Mouse (Mus musculus) heart, postnatal 25 days (tissue): Measurements from ENCODE around the gene Gpr107. TPM values are rescaled to one million over a fixed set of nuclear protein-coding genes. Genes with fewer than 3 reads are reported as not detected.
A peak's percentile ranks its signal among the peaks of the same experiment; 100 is the strongest.

Experiments used
- DNase-seq: peaks from one replicate; pipeline ENCODE4 v3.0.0; 2022; ENCODE audit warnings: low spot score
- intact Hi-C: fragments of 180-260 bp; cut with DNase I; formaldehyde crosslinking; loops from one replicate; pipeline ENCODE4 v1.15.1; 2025
- total RNA-seq, 2 experiments: library from RNA; stranded (reverse); gene quantifications; 2 replicates each; pipeline ENCODE4 v1.2.3; 2021

Gpr107 gene
- 10 to 100 TPM; 33.1 to 35.1 TPM for total RNA-seq

- intact Hi-C loops: no loop called here
- peak; percentile 67 for DNase-seq
Observed at GRCm38 (mm10) chr2:31151892-31152812, at the start of gene Gpr107. Gene Gpr107, plus strand, starts transcription at chr2:31152316.

DNA sequence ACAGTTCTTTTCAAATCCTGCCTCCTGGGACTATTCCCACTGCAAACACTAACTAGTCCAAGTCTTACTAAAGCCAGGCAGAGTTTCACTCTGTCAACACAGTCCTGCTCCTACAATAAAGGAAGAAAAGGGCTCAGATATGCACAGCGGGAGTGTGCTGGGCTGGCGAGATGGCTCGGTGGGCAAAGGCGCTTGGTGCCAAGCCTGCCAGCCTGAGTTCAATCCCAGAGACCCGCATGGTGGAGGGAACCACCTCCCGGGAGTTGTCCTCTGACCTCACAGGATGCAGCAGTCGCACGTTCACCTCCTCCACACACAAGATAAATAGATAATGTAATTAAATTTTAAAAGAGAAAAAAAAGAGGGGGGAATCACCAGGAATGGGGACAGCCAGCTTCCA, 48.8 kb upstream of the Gpr107 start:
- DNase-seq: no peak
- intact Hi-C loops: loop anchor here (5.0 kb wide), 1 partner anchor 34 kb away; no protein-coding TSS in a partner anchor

- no peak for DNase-seq
- intact Hi-C loops: no loop called here
Observed at GRCm38 (mm10) chr2:31105279-31105678, 46.8 kb upstream of the Gpr107 start.

- no peak for DNase-seq
Observed at GRCm38 (mm10) chr2:31106004-31106403, 46.1 kb upstream of the Gpr107 start.

DNA sequence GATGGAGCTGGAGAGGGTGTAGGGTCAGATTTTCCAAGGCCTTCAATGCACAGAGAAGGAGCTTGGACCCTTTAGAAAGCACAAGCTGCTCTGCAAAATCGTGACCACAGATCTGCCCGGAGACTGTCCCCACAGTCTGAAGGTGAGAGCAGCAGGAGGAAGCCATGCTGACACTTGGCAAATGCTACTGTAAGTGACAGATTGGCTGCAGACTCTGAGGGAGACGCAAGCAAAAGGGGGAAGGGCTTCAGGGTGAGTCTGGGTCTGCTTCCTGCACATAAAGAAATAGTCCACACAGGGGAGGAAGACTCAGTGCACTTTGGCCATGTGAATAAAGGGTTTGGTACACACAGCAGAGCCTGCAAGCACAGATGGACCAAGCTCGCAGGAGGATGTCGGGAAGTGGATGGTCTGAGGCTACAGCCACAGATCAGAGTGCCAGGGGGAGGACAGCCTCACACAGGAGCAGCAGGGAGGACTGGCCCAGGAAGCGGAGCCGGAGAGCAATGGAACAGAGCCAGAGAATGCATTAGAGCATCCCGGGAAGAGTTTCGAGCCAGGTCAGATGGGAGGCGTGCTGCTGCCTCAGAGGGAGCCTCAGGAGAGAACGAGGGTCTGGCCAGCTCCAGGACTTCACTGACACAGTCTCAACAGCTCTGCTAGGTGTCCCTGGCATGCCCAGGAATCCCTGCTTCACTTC, 45.3 kb upstream of the Gpr107 start:
- DNase-seq: peak; percentile 31
- intact Hi-C loops: no loop called here

More at GRCm38 (mm10) chr2:31106004-31106403, 46.1 kb upstream of the Gpr107 start:
- intact Hi-C loops: no loop called here

- intact Hi-C loops: no loop called here
- DNase-seq: no peak
Observed at GRCm38 (mm10) chr2:31108186-31108585, 43.9 kb upstream of the Gpr107 start.

GRCm38 (mm10) chr2:31109960-31110548, 42.1 kb upstream of the Gpr107 start:
- DNase-seq: no peak
- intact Hi-C loops: no loop called here

DNA sequence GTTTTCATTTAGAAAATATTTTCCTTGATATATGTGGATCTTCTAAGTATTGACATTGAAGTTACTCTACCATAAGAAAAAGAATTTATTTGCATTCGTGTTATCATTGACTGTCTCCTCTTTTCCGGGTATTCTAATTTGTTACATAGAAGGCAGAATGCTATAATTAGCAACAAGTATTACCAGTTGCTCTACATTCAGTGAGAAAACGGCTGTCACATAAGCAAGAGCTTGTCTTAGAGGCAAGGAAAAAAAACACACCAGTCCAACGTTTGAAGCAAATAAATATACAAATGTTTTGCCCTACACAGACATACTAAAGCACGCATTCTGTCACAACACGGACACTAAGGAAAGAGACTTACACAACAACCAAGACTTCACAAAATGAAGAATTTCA, 40.4 kb upstream of the Gpr107 start:
- intact Hi-C loops: no loop called here
- DNase-seq: no peak

DNA sequence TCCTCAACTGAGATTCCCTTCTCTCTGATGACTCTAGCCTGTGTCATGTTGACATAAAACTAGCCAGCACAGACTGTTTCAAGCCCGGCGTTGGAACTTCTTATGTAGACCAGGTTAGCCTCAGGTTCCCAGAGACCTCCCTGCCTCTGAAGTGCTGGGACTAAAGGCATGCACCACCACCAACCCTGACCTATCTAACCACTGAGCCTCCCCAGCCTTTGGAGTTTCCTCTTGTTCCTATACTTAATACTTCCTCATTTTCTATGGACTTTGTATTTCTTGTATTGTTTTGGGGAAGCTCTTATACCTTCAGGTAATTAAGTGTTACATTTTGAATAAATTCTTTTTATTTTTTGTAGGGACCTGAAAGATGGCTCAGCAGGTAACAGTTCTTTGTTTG, 37.9 kb upstream of the Gpr107 start:
- intact Hi-C loops: no loop called here
- no peak for DNase-seq

- no peak for DNase-seq
- intact Hi-C loops: no loop called here
Observed at GRCm38 (mm10) chr2:31115091-31115942, 36.8 kb upstream of the Gpr107 start.

DNA sequence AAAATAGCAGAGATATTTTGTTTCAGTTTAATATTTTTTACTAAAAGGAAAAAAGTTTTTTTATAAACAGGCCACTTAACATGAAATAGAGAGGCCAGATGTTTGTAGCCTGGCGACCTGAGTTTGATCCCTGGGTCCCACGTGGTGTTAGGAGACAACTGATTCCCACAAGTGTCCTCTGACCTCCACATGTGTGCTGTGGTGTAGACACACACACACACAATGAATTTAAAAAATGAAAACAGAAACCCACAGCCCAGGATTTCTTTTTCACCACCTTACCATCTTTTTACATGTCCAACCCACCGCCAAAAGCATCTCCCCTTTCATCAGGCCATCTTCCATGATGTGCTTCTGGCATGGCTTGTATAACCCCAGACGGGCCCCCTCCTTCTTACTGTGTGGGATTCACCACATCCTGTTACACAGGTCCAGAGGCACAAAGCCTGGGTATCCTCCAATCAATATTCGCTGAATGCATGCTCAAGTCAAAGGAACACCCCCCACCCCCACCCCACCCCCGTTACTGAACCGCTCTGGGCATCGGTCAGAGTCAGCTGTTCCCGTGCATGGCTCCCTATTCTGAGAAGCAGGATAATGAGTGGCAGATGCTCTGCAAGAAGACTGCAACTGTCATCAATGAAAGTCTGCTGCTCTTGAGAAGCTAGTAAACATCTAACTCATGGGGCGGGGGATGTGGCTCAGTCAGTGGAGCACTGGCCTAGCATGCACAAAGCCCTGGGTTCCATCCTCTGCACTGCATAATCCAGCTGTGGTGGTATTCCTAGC, 36.0 kb upstream of the Gpr107 start:
- DNase-seq: no peak
- intact Hi-C loops: no loop called here

DNA sequence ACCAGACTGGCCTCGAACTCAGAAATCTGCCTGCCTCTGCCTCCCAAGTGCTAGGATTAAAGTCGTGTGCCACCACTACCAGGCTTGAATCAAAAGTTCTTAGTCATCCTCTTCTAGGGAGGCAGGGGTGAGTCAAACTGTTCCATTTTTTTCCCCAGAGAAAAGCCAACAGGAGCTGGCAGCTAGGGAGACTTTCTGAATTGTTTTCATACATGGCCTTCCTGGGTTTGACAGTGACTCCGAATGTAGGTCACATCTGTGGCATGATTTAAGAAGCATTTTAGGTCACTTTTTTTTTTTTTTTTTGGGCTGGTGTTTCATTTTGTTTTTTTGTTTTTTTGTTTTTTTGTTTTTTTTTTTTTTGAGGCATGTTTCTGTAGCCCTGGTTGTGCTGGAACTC, 33.9 kb upstream of the Gpr107 start:
- no peak for DNase-seq
- intact Hi-C loops: no loop called here

- DNase-seq: no peak
- intact Hi-C loops: no loop called here
Observed at GRCm38 (mm10) chr2:31118639-31119380, 33.3 kb upstream of the Gpr107 start.

DNA sequence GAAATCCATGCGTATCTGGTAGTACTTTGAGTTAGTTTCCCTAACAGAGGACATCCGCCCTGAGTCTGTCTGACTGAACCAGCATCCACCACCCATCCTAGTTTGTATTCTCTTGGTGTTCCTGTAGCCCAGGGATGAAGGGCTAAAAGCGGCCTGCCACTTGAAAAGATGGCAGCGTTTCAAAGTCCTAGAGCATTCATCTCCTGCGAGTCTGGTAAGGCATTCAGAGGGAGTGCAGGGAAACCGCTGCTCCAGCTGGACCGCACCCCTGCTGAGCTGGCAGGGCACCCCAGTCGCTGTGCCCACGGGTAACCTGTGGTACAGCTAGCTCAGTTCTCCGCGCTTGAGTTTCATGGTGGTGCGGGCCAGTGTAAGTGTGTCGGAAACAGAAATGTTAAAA, 32.3 kb upstream of the Gpr107 start:
- DNase-seq: peak; percentile 27
- intact Hi-C loops: no loop called here

- intact Hi-C loops: no loop called here
- no peak for DNase-seq
Observed at GRCm38 (mm10) chr2:31121131-31121693, 30.9 kb upstream of the Gpr107 start.

GRCm38 (mm10) chr2:31122806-31123205, 29.3 kb upstream of the Gpr107 start:
- no peak for DNase-seq
- intact Hi-C loops: no loop called here

DNA sequence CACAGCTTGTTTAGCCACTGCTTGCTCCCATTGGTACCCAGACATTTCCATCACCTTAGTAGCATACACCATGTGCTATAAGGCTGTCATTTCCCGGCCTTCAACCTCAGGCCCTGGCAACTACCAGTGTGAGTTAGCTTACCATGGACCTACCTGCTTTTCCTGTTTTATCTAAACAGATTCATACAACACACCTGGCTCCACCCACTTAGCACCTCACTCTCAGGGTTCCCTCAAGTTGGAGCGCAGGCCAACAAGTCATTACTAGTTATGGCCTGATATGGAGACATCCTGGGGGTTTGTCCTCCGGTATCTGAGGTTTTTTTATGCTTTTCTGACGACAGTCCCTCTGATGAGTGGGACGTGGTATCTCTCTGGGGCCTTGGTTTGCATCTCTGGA, 28.6 kb upstream of the Gpr107 start:
- no peak for DNase-seq
- intact Hi-C loops: no loop called here

DNA sequence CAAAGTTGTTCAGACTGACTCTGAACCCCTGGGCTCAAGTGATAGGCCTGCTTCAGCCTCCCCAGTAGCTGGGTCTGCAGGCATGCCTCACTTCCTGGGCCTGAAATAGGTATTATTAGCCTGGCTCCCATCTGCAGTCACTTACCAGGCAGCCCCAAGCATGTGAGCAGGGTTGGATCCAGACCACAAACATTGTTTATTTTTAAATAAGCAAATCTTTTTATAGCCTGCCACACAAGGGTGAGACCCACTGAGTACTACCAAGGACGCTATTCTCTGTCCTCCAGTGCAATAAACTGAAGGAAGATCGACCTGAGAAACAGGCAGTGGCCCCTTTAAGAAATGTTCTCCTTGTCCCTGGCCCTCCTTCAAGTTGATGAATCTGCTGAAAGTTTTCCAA, 27.4 kb upstream of the Gpr107 start:
- no peak for DNase-seq
- intact Hi-C loops: no loop called here
